Mouse (Mus musculus) neural tube, embryonic 12.5 days (tissue): ENCODE measurements around the gene Ppm1g. TPM values are rescaled to one million over a fixed set of nuclear protein-coding genes. Genes with fewer than 3 reads are reported as not detected.

Source experiments
- ATAC-seq: fragments of 200-750 bp; cut with Nextera tagmentation; 2 replicates; pipeline ENCODE4 v1.8.0; 2017; ENCODE audit warnings: low read depth, mild to moderate bottlenecking, moderate TSS enrichment, moderate library complexity; ENCODE audit not compliant: low FRiP score
- H3K27ac ChIP-seq: fragments of 300-500 bp; sonication (generic); 2 replicates; pipeline ENCODE4 v1.5.1; 2016
- H3K27me3 ChIP-seq: fragments of 300-500 bp; sonication (generic); replicated peaks from 2 replicates; pipeline ENCODE4 v1.6.1; 2016; ENCODE audit warnings: mild to moderate bottlenecking
- H3K36me3 ChIP-seq: fragments of 300-500 bp; sonication (generic); 2 replicates; pipeline ENCODE4 v1.6.1; 2016; ENCODE audit warnings: mild to moderate bottlenecking
- H3K4me1 ChIP-seq: fragments of 300-500 bp; sonication (generic); 2 replicates; pipeline ENCODE4 v1.6.1; 2016
- H3K4me2 ChIP-seq: fragments of 300-500 bp; sonication (generic); replicated peaks from 2 replicates; pipeline ENCODE4 v1.6.1; 2016; ENCODE audit warnings: mild to moderate bottlenecking
- H3K4me3 ChIP-seq: fragments of 300-500 bp; sonication (generic); 2 replicates; pipeline ENCODE4 v1.5.1; 2016
- H3K9ac ChIP-seq: fragments of 300-500 bp; sonication (generic); 2 replicates; pipeline ENCODE4 v1.6.1; 2016; ENCODE audit warnings: mild to moderate bottlenecking
- H3K9me3 ChIP-seq: fragments of 300-500 bp; sonication (generic); 2 replicates; pipeline ENCODE4 v1.6.1; 2016; ENCODE audit warnings: mild to moderate bottlenecking
- WGBS: fragments of 180-500 bp; shearing (Covaris S2); methylation state at CpG from one replicate; pipeline ENCODE4 v1.1.7; 2016; 5-methylcytosine and 5-hydroxymethylcytosine counted together
- polyA plus RNA-seq: library from polyadenylated mRNA; unstranded; fragments of >200 nt; fragmentation: Nextera tagmentation; extraction: Ambion mirVana; gene quantifications from 2 replicates; pipeline ENCODE4 v1.2.1, GENCODE M21; 2016

Gene Ppm1g
- polyA plus RNA-seq, 1 experiment from 2014 or later: 151 TPM

DNA sequence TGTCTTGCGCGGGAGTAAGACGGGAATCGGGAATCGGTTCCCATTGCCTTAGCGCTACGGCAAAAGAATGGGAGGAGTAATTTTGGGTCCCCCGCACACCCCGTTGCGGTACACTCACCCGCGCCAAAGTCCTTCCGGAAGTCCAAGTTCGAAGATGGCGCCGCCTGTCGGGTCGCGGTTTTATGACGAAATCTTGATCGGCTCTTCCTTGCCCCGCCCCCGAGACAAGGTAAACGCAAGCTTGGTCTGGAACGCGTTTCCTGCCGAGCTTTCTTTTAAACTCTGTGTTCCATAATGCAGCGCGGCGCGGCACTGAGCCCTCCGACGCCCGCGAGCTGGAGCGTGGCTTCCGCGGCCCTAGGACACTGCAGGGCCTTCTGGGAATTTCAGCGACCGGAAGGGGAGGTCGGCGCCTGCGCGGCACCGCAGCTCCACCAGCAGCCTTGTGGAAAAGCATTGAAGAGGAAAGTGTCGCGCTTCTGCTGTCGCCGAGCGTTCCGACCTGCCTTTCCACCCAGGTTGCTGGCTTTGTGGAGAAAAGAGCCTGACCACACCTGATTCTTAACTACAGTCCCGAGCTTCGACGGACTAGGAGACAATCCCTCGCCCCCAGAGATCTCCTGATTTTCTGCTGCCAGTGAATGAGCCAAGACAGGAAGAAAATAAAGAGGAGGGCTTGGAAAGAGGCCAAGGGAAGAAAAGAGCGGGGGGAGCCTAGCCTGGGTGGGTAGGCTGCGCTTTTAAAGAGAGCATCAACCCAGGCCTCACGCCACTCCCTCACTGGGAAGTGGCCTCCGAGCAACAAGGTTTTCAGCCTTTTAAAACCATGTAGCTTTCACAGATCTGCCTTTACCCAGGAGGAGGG is 40.5 kb downstream of the Ppm1g start, which contains the start of the genes Gm29609 and Gtf3c2:
Gene Gm29609 (minus strand): TSS at position 146 of the 865 bp plus-strand sequence.
Gene Gtf3c2 (minus strand): TSS at position 379 of the 865 bp plus-strand sequence.
- peak within 1 kb of the TSS; percentile 73 for H3K4me3 ChIP-seq
- peak within 1 kb of the TSS; percentile 78 for H3K9ac ChIP-seq
- peak; percentile 97 for ATAC-seq
- H3K36me3 ChIP-seq: no peaks in the 10 kb centered on the region
- no peaks in the 10 kb centered on the region for H3K9me3 ChIP-seq
- H3K27me3 ChIP-seq: no peaks in the 10 kb centered on the region
- under 1% methylated on average over 59 of the region's 59 CpGs for WGBS
- peak within 1 kb of the TSS; percentile 75 for H3K27ac ChIP-seq
- H3K4me2 ChIP-seq: peak within 1 kb of the TSS; percentile 93
- peaks cover 6% of the 10 kb centered on the region; the same call in 1 of the 2 replicates for H3K4me1 ChIP-seq

DNA sequence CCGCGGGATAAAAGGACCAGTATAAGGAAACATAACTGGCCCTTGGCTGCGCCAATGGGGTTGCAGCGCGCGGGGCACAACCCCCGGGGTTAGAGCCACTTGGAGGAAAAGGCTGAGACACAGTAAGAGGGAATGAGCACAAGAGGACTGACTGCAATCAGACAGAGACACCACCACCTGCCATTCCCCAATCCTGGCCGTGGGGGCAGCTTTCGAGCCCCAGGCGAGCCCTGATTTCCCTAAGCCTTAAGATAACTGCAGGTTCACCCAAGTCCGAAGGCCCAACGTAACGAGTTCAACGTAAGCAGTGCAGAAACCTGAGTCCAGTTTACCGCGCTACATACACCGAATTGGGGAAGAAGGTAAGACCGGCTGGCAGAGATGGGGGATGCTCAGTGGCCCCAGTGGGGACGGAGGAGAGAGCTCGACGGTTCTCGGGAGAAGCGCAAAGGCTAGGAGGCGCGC is 41.2 kb downstream of the Ppm1g start:
- no peaks in the 10 kb centered on the region for H3K9me3 ChIP-seq
- no peaks in the 10 kb centered on the region for H3K27me3 ChIP-seq
- H3K4me1 ChIP-seq: peaks cover 6% of the 10 kb centered on the region; the same call in 1 of the 2 replicates
- H3K4me3 ChIP-seq: peak overlapping the region; percentile 73
- H3K9ac ChIP-seq: peak overlapping the region; percentile 78
- peaks cover 5% of the 10 kb centered on the region for H3K36me3 ChIP-seq
- peak overlapping the region; percentile 75; the same call in 1 of the 2 replicates for H3K27ac ChIP-seq
- peak overlapping the region; percentile 93 for H3K4me2 ChIP-seq
- under 1% methylated on average over 25 of the region's 25 CpGs for WGBS
- peak; percentile 14; the same call in 1 of the 2 replicates for ATAC-seq

DNA sequence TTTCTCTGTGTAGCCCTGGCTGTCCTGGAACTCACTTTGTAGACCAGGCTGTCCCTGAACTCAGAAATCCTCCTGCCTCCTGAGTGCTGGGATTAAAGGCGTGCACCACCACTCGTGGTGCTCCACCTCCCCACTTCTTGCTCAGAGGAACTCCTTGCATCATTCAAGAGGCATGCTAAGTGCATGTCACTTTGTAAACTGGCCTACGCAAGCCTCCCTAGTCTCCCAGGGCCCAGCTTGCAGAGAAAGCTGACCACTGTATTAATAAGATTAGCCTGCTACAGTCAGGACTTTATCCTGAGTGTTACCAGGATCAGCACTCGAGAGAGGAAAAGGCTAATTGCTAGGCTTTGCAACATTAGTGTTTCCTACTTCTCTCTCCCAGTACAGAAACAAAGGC is 51.9 kb downstream of the Ppm1g start:
- H3K4me1 ChIP-seq: no peaks in the 10 kb centered on the region
- peaks cover 91% of the 10 kb centered on the region for H3K36me3 ChIP-seq
- H3K9ac ChIP-seq: no peak overlapping the region
- H3K27ac ChIP-seq: no peak overlapping the region
- no peaks in the 10 kb centered on the region for H3K27me3 ChIP-seq
- WGBS: 92% methylated on average over 4 of the region's 4 CpGs
- no peak overlapping the region for H3K4me3 ChIP-seq
- no peak overlapping the region for H3K4me2 ChIP-seq
- no peaks in the 10 kb centered on the region for H3K9me3 ChIP-seq
- ATAC-seq: no peak

- Histone ChIP-seq H3K36me3 (peaks cover 85% of the 10 kb centered on the region), H3K9me3 (no peaks in the 10 kb centered on the region), H3K27me3 (no peaks in the 10 kb centered on the region), H3K27ac (no peak overlapping the region), H3K4me1 (no peaks in the 10 kb centered on the region), H3K4me3 (no peak overlapping the region), H3K9ac (no peak overlapping the region), H3K4me2 (no peak overlapping the region)
- WGBS: 91% methylated on average over 1 of the region's 1 CpGs
- no peak for ATAC-seq
These were observed 55.6 kb downstream of the Ppm1g start for GRCm38 (mm10) chr5:31164878-31165277.

- no peak overlapping the region for H3K27ac ChIP-seq
- no peaks in the 10 kb centered on the region for H3K9me3 ChIP-seq
- H3K4me2 ChIP-seq: no peak overlapping the region
- no peaks in the 10 kb centered on the region for H3K4me1 ChIP-seq
- H3K27me3 ChIP-seq: no peaks in the 10 kb centered on the region
- no peak overlapping the region for H3K9ac ChIP-seq
- no peak overlapping the region for H3K4me3 ChIP-seq
- peaks cover 87% of the 10 kb centered on the region for H3K36me3 ChIP-seq
- ATAC-seq: no peak
These were observed 58.0 kb downstream of the Ppm1g start for GRCm38 (mm10) chr5:31162462-31162861.

GRCm38 (mm10) chr5:31154152-31154553 is 66.3 kb downstream of the Ppm1g start, which contains the start of gene Mpv17:
Mpv17 (minus strand) TSS chr5:31154251.
- Histone ChIP-seq H3K4me1 (peaks cover 13% of the 10 kb centered on the region), H3K36me3 (peaks cover 40% of the 10 kb centered on the region), H3K27me3 (no peaks in the 10 kb centered on the region), H3K4me2 (peak within 1 kb of the TSS; percentile 80), H3K9ac (peak within 1 kb of the TSS; percentile 59), H3K27ac (no peak within 1 kb of the TSS), H3K9me3 (no peaks in the 10 kb centered on the region), H3K4me3 (peak within 1 kb of the TSS; percentile 66)
- 0% methylated on average over 19 of the region's 19 CpGs for WGBS
- ATAC-seq: peak; percentile 90

DNA sequence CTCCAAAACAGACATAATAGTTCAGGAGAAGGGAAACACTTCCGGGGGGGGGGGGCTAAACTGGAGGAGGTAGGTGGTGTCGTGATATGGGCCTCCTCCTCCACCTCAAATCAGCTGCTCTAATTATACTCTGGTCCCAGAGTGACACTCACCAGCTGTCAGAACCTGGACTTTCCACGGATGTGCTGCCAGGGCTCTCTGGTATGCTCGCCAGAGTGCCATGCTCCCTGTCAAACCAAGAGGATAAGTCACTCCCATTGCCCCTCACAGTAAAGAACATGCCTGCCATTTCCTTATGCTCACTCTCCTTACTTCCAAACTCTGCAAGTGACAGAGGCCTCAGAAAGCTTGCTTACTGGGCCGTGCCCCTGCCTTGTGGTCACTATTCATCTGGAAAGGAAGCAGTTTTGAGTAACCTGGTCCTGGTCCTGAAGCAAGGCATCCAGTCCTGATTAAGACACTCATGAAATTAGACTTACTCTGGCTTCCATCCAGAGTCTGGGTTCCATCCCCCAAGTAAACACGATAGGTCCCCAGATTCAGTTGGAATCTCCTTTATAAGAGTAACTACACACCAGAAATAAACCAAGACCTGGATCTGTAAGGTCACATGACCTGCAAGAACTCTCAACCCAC is 66.9 kb downstream of the Ppm1g start:
- Histone ChIP-seq H3K4me2 (peak overlapping the region; percentile 80), H3K9me3 (no peaks in the 10 kb centered on the region), H3K9ac (peak overlapping the region; percentile 59), H3K36me3 (peaks cover 35% of the 10 kb centered on the region), H3K27ac (no peak overlapping the region), H3K4me1 (peaks cover 13% of the 10 kb centered on the region), H3K4me3 (peak overlapping the region; percentile 66), H3K27me3 (no peaks in the 10 kb centered on the region)
- 43% methylated on average over 6 of the region's 6 CpGs for WGBS
- ATAC-seq: peak; percentile 43

Other genes with a start within 250 kb of the Ppm1g start
- 119 and 125 TPM in 2 replicates for gene Atraid, start 172.4 kb downstream of the Ppm1g start, polyA plus RNA-seq
- gene Slc5a6, start 171.8 kb downstream of the Ppm1g start, polyA plus RNA-seq: 11.0 and 12.2 TPM in 2 replicates
- gene Cad, start 165.9 kb downstream of the Ppm1g start, polyA plus RNA-seq: 24.2 and 30.1 TPM in 2 replicates
- gene Dnajc5g, start 114.4 kb downstream of the Ppm1g start, polyA plus RNA-seq: not detected in 2 replicates
- 16.2 and 18.8 TPM in 2 replicates for gene Slc30a3, start 112.5 kb downstream of the Ppm1g start, polyA plus RNA-seq
- 0.79 and 0.88 TPM in 2 replicates for gene Trim54, start 104.0 kb downstream of the Ppm1g start, polyA plus RNA-seq
- gene Ucn, start 81.9 kb downstream of the Ppm1g start, polyA plus RNA-seq: not detected in 2 replicates
- 50.3 and 51.5 TPM in 2 replicates for gene Mpv17, start 66.4 kb downstream of the Ppm1g start, polyA plus RNA-seq
- gene Gm29609, start 40.8 kb downstream of the Ppm1g start, polyA plus RNA-seq: 1.5 and 2.4 TPM in 2 replicates
- gene Gtf3c2, start 40.5 kb downstream of the Ppm1g start, polyA plus RNA-seq: 86.7 and 90.5 TPM in 2 replicates
- 131 and 134 TPM in 2 replicates for gene Snx17, start 27.5 kb downstream of the Ppm1g start, polyA plus RNA-seq
- 71.7 and 80.3 TPM in 2 replicates for gene Eif2b4, start 27.3 kb downstream of the Ppm1g start, polyA plus RNA-seq
- gene Zfp513, start 18.4 kb downstream of the Ppm1g start, polyA plus RNA-seq: 24.2 and 27.3 TPM in 2 replicates
- gene Nrbp1, start 20.2 kb upstream of the Ppm1g start, polyA plus RNA-seq: 150 TPM in 2 replicates
- 0.80 and 0.90 TPM in 2 replicates for gene Gm9970, start 20.5 kb upstream of the Ppm1g start, polyA plus RNA-seq
- gene Krtcap3, start 31.0 kb upstream of the Ppm1g start, polyA plus RNA-seq: 3.1 and 5.1 TPM in 2 replicates
- gene Ift172, start 70.4 kb upstream of the Ppm1g start, polyA plus RNA-seq: 41.2 and 43.9 TPM in 2 replicates
- gene Fndc4, start 75.4 kb upstream of the Ppm1g start, polyA plus RNA-seq: 79.5 and 80.7 TPM in 2 replicates
- 0.23 and 0.49 TPM in 2 replicates for gene Gckr, start 76.8 kb upstream of the Ppm1g start, polyA plus RNA-seq
- 97.1 and 100 TPM in 2 replicates for gene Zfp512, start 231.7 kb upstream of the Ppm1g start, polyA plus RNA-seq